Mouse (Mus musculus): ENCODE measurements around the gene D330020A13Rik. TPM values are rescaled to one million over a fixed set of nuclear protein-coding genes. Genes with fewer than 3 reads are reported as not detected.
A peak's percentile ranks its signal among the peaks of the same experiment; 100 is the strongest.

The D330020A13Rik gene
- polyA plus RNA-seq, 1 experiment from 2014 or later = not detected

- H3K9me3 ChIP-seq (ENCODE audit: control insufficient read depth, low read length) = no peaks in the 10 kb centered on the region
- H3K27ac ChIP-seq (ENCODE audit: low read length) = no peak overlapping the region
- no peaks in the 10 kb centered on the region for H3K36me3 ChIP-seq (ENCODE audit: control insufficient read depth, insufficient read depth)
- H3K4me1 ChIP-seq (replicated peaks; ENCODE audit: control insufficient read depth, insufficient read depth, low read length) = no peaks in the 10 kb centered on the region
- no peak overlapping the region for H3K4me2 ChIP-seq (ENCODE audit: low read length)
- no peaks in the 10 kb centered on the region for H3K27me3 ChIP-seq (replicated peaks; ENCODE audit: control insufficient read depth, insufficient read depth, low read length)
- no peak for ATAC-seq
- H3K9ac ChIP-seq (replicated peaks; ENCODE audit: low read depth, low read length) = no peak overlapping the region
- 66% methylated on average over 3 of the region's 3 CpGs for WGBS
- no peak overlapping the region for H3K4me3 ChIP-seq (replicated peaks; ENCODE audit: low read length)
Observed at GRCm38 (mm10) chr6:120309787-120310186, 15.6 kb downstream of the D330020A13Rik start.

GRCm38 (mm10) chr6:120312443-120312842 is 18.3 kb downstream of the D330020A13Rik start:
- WGBS = 88% methylated on average over 5 of the region's 5 CpGs
- no peak overlapping the region for H3K4me3 ChIP-seq (replicated peaks; ENCODE audit: low read length)
- H3K4me1 ChIP-seq (replicated peaks; ENCODE audit: control insufficient read depth, insufficient read depth, low read length) = no peaks in the 10 kb centered on the region
- no peaks in the 10 kb centered on the region for H3K27me3 ChIP-seq (replicated peaks; ENCODE audit: control insufficient read depth, insufficient read depth, low read length)
- H3K27ac ChIP-seq (ENCODE audit: low read length) = no peak overlapping the region
- H3K9ac ChIP-seq (replicated peaks; ENCODE audit: low read depth, low read length) = no peak overlapping the region
- no peaks in the 10 kb centered on the region for H3K9me3 ChIP-seq (ENCODE audit: control insufficient read depth, low read length)
- H3K36me3 ChIP-seq (ENCODE audit: control insufficient read depth, insufficient read depth) = no peaks in the 10 kb centered on the region
- H3K4me2 ChIP-seq (ENCODE audit: low read length) = no peak overlapping the region
- ATAC-seq = no peak

- Histone ChIP-seq H3K4me1 (replicated peaks; ENCODE audit: control insufficient read depth, insufficient read depth, low read length) (no peaks in the 10 kb centered on the region), H3K4me2 (ENCODE audit: low read length) (no peak overlapping the region), H3K27me3 (replicated peaks; ENCODE audit: control insufficient read depth, insufficient read depth, low read length) (no peaks in the 10 kb centered on the region), H3K9me3 (ENCODE audit: control insufficient read depth, low read length) (no peaks in the 10 kb centered on the region), H3K36me3 (ENCODE audit: control insufficient read depth, insufficient read depth) (no peaks in the 10 kb centered on the region), H3K4me3 (replicated peaks; ENCODE audit: low read length) (no peak overlapping the region), H3K9ac (replicated peaks; ENCODE audit: low read depth, low read length) (no peak overlapping the region), H3K27ac (ENCODE audit: low read length) (no peak overlapping the region)
- no peak for ATAC-seq
- 81% methylated on average over 11 of the region's 11 CpGs for WGBS
Observed at GRCm38 (mm10) chr6:120318303-120318940, 24.3 kb downstream of the D330020A13Rik start.

GRCm38 (mm10) chr6:120319129-120319528 is 25.0 kb downstream of the D330020A13Rik start:
- Histone ChIP-seq H3K27ac (ENCODE audit: low read length) (no peak overlapping the region), H3K4me1 (replicated peaks; ENCODE audit: control insufficient read depth, insufficient read depth, low read length) (no peaks in the 10 kb centered on the region), H3K4me2 (ENCODE audit: low read length) (no peak overlapping the region), H3K4me3 (replicated peaks; ENCODE audit: low read length) (no peak overlapping the region), H3K36me3 (ENCODE audit: control insufficient read depth, insufficient read depth) (no peaks in the 10 kb centered on the region), H3K9me3 (ENCODE audit: control insufficient read depth, low read length) (no peaks in the 10 kb centered on the region), H3K9ac (replicated peaks; ENCODE audit: low read depth, low read length) (no peak overlapping the region), H3K27me3 (replicated peaks; ENCODE audit: control insufficient read depth, insufficient read depth, low read length) (no peaks in the 10 kb centered on the region)
- 86% methylated on average over 9 of the region's 9 CpGs for WGBS
- ATAC-seq = no peak

GRCm38 (mm10) chr6:120320369-120320768 is 26.2 kb downstream of the D330020A13Rik start:
- H3K4me2 ChIP-seq (ENCODE audit: low read length) = no peak overlapping the region
- no peaks in the 10 kb centered on the region for H3K4me1 ChIP-seq (replicated peaks; ENCODE audit: control insufficient read depth, insufficient read depth, low read length)
- H3K9me3 ChIP-seq (ENCODE audit: control insufficient read depth, low read length) = no peaks in the 10 kb centered on the region
- H3K9ac ChIP-seq (replicated peaks; ENCODE audit: low read depth, low read length) = no peak overlapping the region
- H3K36me3 ChIP-seq (ENCODE audit: control insufficient read depth, insufficient read depth) = no peaks in the 10 kb centered on the region
- WGBS = 66% methylated on average over 2 of the region's 2 CpGs
- no peak for ATAC-seq
- H3K4me3 ChIP-seq (replicated peaks; ENCODE audit: low read length) = no peak overlapping the region
- H3K27me3 ChIP-seq (replicated peaks; ENCODE audit: control insufficient read depth, insufficient read depth, low read length) = no peaks in the 10 kb centered on the region
- no peak overlapping the region for H3K27ac ChIP-seq (ENCODE audit: low read length)

- no peak overlapping the region for H3K4me3 ChIP-seq (replicated peaks; ENCODE audit: low read length)
- H3K36me3 ChIP-seq (ENCODE audit: control insufficient read depth, insufficient read depth) = peaks cover 2% of the 10 kb centered on the region; the same call in 1 of the 2 replicates
- WGBS = 30% methylated on average over 6 of the region's 6 CpGs
- no peaks in the 10 kb centered on the region for H3K4me1 ChIP-seq (replicated peaks; ENCODE audit: control insufficient read depth, insufficient read depth, low read length)
- no peaks in the 10 kb centered on the region for H3K9me3 ChIP-seq (ENCODE audit: control insufficient read depth, low read length)
- no peak overlapping the region for H3K9ac ChIP-seq (replicated peaks; ENCODE audit: low read depth, low read length)
- H3K27me3 ChIP-seq (replicated peaks; ENCODE audit: control insufficient read depth, insufficient read depth, low read length) = no peaks in the 10 kb centered on the region
- no peak overlapping the region for H3K4me2 ChIP-seq (ENCODE audit: low read length)
- no peak overlapping the region for H3K27ac ChIP-seq (ENCODE audit: low read length)
- ATAC-seq = peak; percentile 66; the same call in 1 of the 2 replicates
Observed at GRCm38 (mm10) chr6:120324295-120324927, 30.2 kb downstream of the D330020A13Rik start.

- Histone ChIP-seq H3K4me3 (replicated peaks; ENCODE audit: low read length) (no peak overlapping the region), H3K4me2 (ENCODE audit: low read length) (no peak overlapping the region), H3K27me3 (replicated peaks; ENCODE audit: control insufficient read depth, insufficient read depth, low read length) (no peaks in the 10 kb centered on the region), H3K27ac (ENCODE audit: low read length) (no peak overlapping the region), H3K36me3 (ENCODE audit: control insufficient read depth, insufficient read depth) (peaks cover 2% of the 10 kb centered on the region; the same call in 1 of the 2 replicates), H3K9me3 (ENCODE audit: control insufficient read depth, low read length) (no peaks in the 10 kb centered on the region), H3K4me1 (replicated peaks; ENCODE audit: control insufficient read depth, insufficient read depth, low read length) (no peaks in the 10 kb centered on the region), H3K9ac (replicated peaks; ENCODE audit: low read depth, low read length) (no peak overlapping the region)
- no peak for ATAC-seq
- 81% methylated on average over 2 of the region's 2 CpGs for WGBS
Observed at GRCm38 (mm10) chr6:120332351-120332750, 38.2 kb downstream of the D330020A13Rik start.

- no peak overlapping the region for H3K4me3 ChIP-seq (replicated peaks; ENCODE audit: low read length)
- H3K36me3 ChIP-seq (ENCODE audit: control insufficient read depth, insufficient read depth) = no peaks in the 10 kb centered on the region
- H3K9me3 ChIP-seq (ENCODE audit: control insufficient read depth, low read length) = no peaks in the 10 kb centered on the region
- H3K4me1 ChIP-seq (replicated peaks; ENCODE audit: control insufficient read depth, insufficient read depth, low read length) = no peaks in the 10 kb centered on the region
- ATAC-seq = 0 out of 2 replicates have a peak, but pooled peaks have one; percentile 10
- WGBS = 11% methylated on average over 1 of the region's 1 CpGs
- H3K4me2 ChIP-seq (ENCODE audit: low read length) = no peak overlapping the region
- H3K27ac ChIP-seq (ENCODE audit: low read length) = no peak overlapping the region
- H3K9ac ChIP-seq (replicated peaks; ENCODE audit: low read depth, low read length) = no peak overlapping the region
- H3K27me3 ChIP-seq (replicated peaks; ENCODE audit: control insufficient read depth, insufficient read depth, low read length) = no peaks in the 10 kb centered on the region
Observed at GRCm38 (mm10) chr6:120343992-120344391, 49.8 kb downstream of the D330020A13Rik start.
